Mouse (Mus musculus): ENCODE measurements around the gene Zfp58. TPM values are rescaled to one million over a fixed set of nuclear protein-coding genes. Genes with fewer than 3 reads are reported as not detected.
A peak's percentile ranks its signal among the peaks of the same experiment; 100 is the strongest.
"Not testable (repeated sequence)": the region's sequence is repeated elsewhere in the genome, so short reads cannot be mapped to it uniquely, and the experiment has no call there.

Gene Zfp58
- total RNA-seq (2021), result 1 to 10 TPM; 3.5 to 4.7 TPM

DNA sequence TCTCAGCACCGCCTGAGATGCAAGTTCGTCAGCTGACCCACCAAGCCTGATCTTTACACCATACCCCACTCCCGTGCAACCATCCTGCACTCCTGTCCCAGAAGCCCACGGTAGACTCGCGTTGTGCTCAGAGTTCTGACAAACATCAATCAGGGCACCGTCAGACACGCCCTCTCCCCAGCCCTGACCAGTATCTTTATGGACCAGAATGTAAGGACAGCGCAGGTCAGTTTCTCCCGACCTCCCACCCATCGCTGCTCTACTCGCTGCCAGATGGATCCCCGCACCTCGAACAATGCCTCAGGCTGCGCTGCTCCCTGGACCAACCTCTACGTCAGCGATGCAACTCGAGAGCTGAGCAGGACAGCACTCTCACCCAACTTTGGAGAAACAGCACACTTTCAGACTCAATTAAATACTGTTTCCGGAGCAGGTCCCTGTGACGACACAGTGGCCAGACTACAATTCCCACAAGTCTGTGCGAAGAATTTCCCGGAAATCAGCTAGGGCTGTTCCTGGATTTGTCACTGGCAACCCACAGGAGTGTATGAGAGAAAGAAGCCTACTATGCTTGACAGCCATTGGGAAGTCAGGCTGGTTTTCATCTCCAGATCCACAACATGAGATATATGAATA is at the start of gene Zfp58:
Gene Zfp58 (minus strand): TSS at position 472 of the 636 bp plus-strand sequence.
- intact Hi-C loops (cut with DNase I), result loop anchor here (2.0 to 5.0 kb wide), 3 partner anchors 17 to 138 kb away; partner anchors contain the start of genes Gm28044 and Zfp953
- DNase-seq, result peak; percentile 82 to 85

DNA sequence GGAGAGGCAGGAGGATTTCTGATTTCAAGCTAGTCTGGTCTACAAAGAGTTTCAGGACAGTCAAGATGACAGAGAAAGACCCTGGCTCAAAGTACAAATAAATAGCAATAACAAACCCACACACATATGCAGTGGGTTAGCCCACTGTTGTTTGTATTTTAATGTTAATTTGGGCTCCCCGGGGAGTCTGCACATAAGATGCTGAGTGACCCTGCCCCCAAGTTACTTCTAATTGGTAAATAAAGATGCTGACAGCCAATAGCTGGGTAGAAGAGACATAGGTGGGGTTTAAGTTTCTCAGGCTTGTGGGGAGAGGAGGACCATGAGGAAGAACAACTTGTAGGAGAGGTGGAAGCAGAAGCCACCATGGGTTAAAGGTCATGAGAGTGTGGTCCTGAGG is 45.6 kb upstream of the Zfp58 start:
- DNase-seq, result no peak
- intact Hi-C loops (cut with DNase I), result no loop called here

DNA sequence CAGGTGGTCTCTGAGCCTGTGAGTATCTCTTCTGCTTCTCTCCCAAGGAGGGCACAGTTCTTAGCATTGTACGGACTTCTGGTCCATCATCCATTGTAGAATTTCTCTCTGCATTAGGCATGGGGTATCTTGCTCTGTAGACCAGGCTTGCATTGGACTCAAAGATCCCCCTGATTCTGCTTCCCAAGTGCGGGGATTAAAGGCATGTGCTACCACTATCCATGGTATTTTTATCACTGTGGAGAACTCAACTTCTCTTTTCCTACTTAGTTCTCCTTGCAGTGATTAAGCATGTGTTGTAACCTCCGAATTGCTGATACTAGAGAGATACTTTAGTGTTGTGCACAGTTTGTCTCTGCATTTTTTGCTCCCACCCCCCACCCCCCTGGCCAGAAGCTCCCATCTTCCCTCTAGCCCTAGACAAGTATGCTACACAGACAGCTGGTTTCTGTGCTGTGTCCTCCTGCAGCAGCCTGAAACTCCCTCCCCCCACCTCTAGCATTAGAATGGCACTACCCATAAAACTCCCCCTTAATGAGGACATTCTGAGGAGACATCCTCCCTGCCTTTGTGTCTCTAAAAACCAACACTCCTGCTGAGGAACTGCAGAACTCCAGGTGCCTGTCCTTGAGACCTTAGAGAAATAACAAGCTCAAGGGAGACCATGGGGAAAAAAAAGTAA is 26.8 kb upstream of the Zfp58 start:
- intact Hi-C loops (cut with DNase I), result loop anchor here (2.0 to 10.0 kb wide), 3 partner anchors 26 to 262 kb away; partner anchors contain the start of genes Zfp748 and Zfp85
- DNase-seq, result no peak

DNA sequence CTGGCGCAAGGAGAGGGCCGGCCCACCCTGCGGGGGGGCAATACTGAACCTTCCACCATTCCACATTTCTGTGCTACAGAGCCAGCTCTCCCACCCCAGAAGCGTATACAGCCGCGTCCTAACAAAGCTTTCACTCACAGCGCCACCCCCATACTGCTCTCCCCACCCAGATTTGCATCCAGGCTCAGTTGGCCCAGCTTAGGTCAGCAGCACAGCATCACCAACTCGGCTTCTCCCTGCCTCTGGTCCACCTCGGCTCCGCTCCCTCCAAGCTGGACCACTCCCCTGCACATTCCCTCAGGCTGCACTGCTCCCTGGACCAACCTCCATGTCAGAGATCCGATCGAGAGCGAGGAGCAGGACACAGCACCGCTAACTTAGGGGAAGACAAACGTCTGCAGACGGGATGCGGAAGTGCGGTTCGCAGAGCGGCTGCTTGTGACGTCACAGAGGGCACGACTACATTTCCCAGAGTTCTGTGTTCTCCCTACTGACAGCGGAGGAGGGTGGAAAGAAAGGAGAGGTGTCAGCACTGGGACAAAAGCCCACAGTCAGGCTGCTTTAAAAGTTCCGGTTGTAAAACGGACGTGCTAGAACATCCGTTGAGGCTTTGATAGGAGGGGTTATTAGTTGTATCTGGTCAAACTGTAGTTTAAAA is 25.5 kb upstream of the Zfp58 start, which contains the start of the genes Gm26965 and Zfp87:
Gene Gm26965 (minus strand): TSS at position 399 of the 658 bp plus-strand sequence.
Gene Zfp87 (minus strand): TSS at position 425 of the 658 bp plus-strand sequence.
- intact Hi-C loops (cut with DNase I), result loop anchor here (2.0 to 10.0 kb wide), 5 partner anchors 25 to 261 kb away; partner anchors contain the start of genes Zfp58, Zfp748, Zfp85 and Zfp874a

DNA sequence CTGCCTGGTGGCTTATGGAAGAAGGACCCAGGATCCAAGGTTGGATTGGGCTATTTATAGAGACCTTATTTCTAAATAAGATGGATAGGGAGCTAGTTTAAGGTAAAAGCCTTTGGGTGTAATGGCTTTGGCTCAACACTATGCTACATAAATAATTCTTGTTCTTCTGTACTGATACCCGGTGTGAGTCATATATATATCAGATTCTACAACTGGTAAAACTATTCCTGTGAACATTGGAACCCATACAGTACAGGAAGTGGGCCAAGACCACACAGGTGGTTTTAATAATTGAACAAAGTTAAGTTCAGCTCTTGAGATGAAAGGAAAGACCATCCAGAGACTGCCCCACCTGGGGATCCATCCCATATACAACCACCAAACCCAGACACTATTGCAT is 553 bp upstream of the Zfp58 start:
- intact Hi-C loops (cut with DNase I), result loop anchor here (2.0 to 5.0 kb wide), 3 partner anchors 18 to 139 kb away; partner anchors contain the start of genes Gm28044 and Zfp953
- DNase-seq, result no peak

More for the DNA sequence above, 25.5 kb upstream of the Zfp58 start, which contains the start of the genes Gm26965 and Zfp87:
- peak; percentile 91 to 93 for DNase-seq

DNA sequence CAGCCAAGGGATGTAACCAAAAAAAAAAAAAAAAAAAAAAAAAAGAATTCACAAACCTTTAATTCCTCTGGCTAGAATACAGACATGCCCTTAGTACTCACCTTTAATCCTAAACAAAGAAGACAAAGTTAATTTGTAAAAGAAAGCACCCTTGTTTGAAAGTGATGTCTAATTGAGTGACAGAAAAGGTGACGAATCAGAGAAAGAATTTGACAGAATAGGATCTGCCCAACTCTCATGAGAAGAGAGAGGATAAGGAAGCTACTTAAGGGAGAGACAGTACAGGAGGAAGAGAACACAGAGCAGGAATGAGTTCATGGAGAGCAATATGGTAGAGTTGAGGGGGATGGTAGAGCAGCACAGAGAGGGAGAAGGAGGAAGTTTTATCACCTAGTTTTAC is 4.7 kb downstream of the Zfp58 start:
- DNase-seq, result no peak
- intact Hi-C loops (cut with DNase I), result no loop called here

DNA sequence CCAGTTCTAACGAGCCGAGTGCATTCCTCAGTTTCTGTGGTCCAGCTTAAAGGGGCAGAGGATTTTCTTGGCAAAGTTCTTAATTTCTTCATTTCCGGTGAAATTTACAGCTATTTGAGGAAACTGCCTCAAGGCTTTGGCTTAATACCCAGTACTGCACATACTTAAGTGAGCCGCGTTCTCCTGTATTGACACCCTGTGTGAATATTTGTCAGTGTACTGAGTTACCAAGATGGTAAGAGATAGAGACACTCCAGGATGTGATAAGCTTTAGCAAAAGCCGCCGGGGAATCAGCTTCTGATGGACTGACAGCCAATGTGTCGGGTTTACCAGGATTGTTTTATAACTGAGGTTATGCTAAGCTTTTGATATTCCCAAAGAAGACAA is 15.9 kb downstream of the Zfp58 start:
- DNase-seq, result no peak
- intact Hi-C loops (cut with DNase I), result loop anchor here (1.0 to 5.0 kb wide), 3 partner anchors 33 to 122 kb away; partner anchors contain the start of genes Gm28044, Zfp748, Zfp874a and Zfp953

DNA sequence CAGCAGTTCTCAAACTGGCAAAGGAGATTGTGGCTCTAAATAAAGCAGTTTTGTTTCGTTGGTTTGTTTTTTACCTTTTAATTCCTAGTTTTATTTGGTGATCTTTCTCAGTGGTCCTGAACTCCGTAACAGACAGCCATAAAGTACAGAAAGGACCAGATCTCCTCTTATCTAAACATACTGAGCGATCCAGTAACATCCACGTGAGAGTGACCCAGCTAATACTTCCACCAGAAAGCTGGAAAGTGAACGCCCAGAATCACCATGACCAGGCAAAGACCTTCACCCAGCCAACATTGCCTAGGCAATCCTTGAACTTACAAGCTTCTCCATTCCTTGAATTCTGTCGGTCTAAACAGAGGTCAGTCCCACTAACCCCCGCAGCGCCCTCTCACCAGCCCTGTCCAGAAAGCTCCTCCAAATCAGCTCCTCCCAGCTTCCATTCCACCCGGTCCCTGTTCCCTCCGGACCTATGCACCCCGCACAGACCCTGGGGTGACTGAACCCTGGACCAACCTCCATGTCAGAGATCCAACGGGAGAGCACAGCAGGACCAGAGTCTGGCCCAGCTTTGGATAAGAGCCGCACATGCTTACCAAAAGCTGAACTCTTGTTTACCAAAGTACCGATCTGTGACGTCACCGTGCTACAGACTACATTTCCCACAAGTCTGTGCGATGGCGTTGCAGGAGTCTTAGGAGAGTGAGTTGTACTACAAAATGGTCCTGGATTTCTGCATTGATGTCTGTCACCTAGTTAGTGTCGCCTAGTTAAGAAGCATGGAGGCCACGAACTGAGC is 16.5 kb downstream of the Zfp58 start, which contains the start of gene Zfp874b:
Gene Zfp874b (minus strand): TSS at position 634 of the 799 bp plus-strand sequence.
- intact Hi-C loops (cut with DNase I), result loop anchor here (1.0 to 5.0 kb wide), 4 partner anchors 17 to 122 kb away; partner anchors contain the start of genes Gm28044, Zfp58, Zfp748 and Zfp874a
- peak; percentile 88 to 91 for DNase-seq

DNA sequence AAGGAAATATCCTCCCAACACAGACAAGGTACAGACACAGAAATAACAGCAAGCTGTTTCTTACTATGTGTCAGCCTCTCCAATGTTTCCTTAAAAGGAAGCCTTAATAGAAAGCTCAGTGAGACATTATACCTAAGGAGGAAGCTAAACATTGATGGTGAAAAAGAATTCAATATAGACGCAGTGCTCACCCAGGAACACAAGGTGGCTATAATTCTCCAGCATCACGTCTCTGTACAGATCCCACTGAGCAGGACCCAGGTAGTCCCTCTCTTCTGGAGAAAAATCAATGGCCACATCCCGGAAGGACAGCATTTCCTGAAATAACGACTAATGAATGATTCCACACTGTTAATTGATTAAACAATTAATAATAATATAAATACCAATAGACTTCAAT is 18.8 kb downstream of the Zfp58 start:
- DNase-seq, result no peak

DNA sequence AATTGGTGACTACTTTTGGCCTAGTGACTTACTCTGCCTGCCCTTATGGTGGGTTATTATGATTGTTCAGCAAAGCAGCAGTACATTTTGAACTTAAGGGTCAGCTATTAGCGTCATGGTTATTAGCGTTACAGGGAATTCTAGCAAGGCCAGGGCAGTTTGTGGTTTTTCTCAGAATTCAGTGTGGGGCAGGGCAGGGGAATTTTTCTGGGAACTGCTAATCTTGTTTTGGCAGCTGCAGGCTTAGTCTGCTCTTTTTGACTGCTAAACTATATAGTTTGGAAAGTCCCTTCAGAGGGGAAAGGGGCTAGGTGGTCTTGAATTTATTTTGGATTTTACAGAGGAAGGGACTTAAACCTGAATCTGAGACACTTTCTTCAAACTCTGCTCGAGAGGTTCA is 31.1 kb downstream of the Zfp58 start:
- intact Hi-C loops (cut with DNase I), result no loop called here
- no peak for DNase-seq

More for the DNA sequence above, 18.8 kb downstream of the Zfp58 start:
- intact Hi-C loops (cut with DNase I), result loop anchor here (5.0 kb wide), 2 partner anchors 71 to 119 kb away; partner anchors contain the start of genes Gm28044, Zfp748 and Zfp953

DNA sequence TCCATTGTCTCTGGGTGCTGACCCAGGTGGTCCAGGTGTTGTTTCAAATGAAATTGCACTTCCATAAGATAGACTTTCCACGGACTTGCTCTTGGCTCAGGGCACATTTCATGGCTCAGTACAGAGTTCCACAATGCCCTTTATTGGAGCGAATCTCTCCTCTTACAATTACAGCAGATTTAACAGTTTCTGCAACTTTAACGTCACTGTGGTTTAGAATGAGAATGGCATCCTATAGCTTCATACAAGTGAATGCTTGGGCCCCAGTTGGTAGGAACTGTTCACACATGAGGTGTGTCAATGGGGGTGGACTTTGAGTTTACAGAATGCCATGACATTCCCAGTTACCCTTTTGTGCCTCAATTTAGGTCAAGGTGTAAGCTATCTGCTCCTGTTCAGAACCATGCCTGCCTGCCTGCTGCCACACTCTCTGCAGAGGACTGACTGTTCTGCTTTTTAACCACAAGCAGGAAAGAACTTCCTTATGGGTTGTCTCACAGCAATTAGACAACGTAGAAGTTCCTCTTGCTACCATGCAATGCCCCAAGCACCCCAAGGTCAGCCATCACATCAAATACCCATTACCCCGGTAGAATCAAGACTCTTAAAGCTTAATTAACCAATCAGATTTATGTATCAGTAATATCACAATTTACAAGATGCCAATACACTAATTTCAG is 36.7 kb downstream of the Zfp58 start:
- intact Hi-C loops (cut with DNase I); DNase-seq: not testable (repeated sequence)

DNA sequence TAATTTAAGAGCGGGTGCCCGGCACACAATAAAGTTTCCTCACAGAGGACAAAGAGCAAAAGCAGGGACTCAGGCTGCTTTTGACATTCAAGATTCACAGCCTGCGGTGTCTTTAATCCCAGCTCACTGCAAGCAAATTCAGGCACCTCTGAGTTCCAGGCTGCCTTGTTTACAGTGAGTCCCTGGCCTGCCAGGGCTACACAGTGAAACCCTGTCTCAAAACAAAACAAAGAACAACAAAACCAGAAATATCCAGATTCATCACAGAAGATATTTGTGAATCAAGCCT is 48.4 kb downstream of the Zfp58 start:
- intact Hi-C loops (cut with DNase I), result no loop called here
- DNase-seq, result peak in 1 of 2 experiments; percentile 10

DNA sequence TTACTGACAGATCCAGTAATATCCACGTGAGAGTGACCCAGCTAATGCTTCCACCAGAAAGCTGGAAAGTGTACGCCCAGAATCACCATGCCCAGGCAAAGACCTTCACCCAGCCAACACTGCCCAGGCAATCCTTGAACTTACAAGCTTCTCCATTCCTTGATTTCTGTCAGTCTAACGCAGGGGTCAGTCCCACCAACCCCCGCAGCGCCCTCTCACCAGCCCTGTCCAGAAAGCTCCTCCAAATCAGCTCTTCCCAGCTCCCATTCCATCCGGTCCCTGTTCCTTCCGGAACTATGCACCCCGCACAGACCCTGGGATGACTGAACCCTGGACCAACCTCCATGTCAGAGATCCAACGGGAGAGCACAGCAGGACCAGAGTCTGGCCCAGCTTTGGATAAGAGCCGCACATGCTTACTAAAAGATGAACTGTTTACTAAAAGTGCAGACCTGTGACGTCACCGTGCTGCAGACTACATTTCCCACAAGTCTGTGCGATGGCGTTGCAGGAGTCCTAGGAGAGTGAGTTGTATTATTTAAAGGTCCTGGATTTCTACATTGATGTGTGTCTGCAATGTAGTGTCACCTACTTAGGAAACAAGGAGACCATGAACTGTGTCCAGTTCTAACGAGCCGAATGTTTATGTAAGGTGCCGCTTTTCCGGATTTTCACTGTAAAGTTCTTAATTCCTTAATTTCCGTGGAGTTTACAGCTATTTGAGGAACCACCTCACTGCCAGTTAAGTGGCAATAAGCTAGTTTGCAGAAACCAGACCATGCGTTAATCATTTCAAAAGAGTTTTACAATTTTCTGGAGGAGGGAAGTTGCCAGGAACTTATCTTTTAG is 49.0 kb downstream of the Zfp58 start, which contains the start of gene Zfp874a:
Gene Zfp874a (minus strand): TSS at position 453 of the 849 bp plus-strand sequence.
- DNase-seq, result peak; percentile 90 to 91

More for the DNA sequence above, 49.0 kb downstream of the Zfp58 start, which contains the start of gene Zfp874a:
- intact Hi-C loops (cut with DNase I), result loop anchor here (1.0 to 2.0 kb wide), 4 partner anchors 33 to 101 kb away; partner anchors contain the start of genes Zfp748 and Zfp874b

Other genes with a start within 250 kb of the Zfp58 start
- gene Zfp458, start 222.1 kb downstream of the Zfp58 start, total RNA-seq (2021), result 1 to 10 TPM; 2.0 to 2.5 TPM
- 1 to 10 TPM; 2.0 to 5.2 TPM for gene Zfp457, start 194.1 kb downstream of the Zfp58 start, total RNA-seq (2021)
- 1 to 10 TPM; 1.9 to 2.2 TPM for gene Zfp595, start 168.0 kb downstream of the Zfp58 start, total RNA-seq (2021)
- gene Gm28044, start 140.0 kb downstream of the Zfp58 start, total RNA-seq (2021), result 1 to 10 TPM; 1.4 TPM
- gene Zfp953, start 139.9 kb downstream of the Zfp58 start, total RNA-seq (2021), result 1 to 10 TPM; 1.1 to 1.5 TPM
- 1 to 10 TPM; 1.7 to 2.1 TPM for gene Gm28041, start 124.8 kb downstream of the Zfp58 start, total RNA-seq (2021)
- under 1 TPM; 0.72 to 0.76 TPM for gene Zfp456, start 124.7 kb downstream of the Zfp58 start, total RNA-seq (2021)
- gene Zfp429, start 100.7 kb downstream of the Zfp58 start, total RNA-seq (2021), result 1 to 10 TPM; 1.3 to 3.1 TPM
- 1 to 10 TPM in 1 of 2 experiments, under 1 TPM in 1; 0.58 to 1.2 TPM for gene Zfp459, start 79.1 kb downstream of the Zfp58 start, total RNA-seq (2021)
- 10 to 100 TPM in 1 of 2 experiments, 1 to 10 TPM in 1; 10.0 to 10.2 TPM for gene Zfp874a, start 48.9 kb downstream of the Zfp58 start, total RNA-seq (2021)
- 10 to 100 TPM; 16.8 to 22.4 TPM for gene Zfp874b, start 16.3 kb downstream of the Zfp58 start, total RNA-seq (2021)
- not detected for gene Gm26965, start 25.6 kb upstream of the Zfp58 start, total RNA-seq (2021)
- gene Zfp87, start 25.6 kb upstream of the Zfp58 start, total RNA-seq (2021), result 1 to 10 TPM; 7.1 TPM
- gene Zfp748, start 53.3 kb upstream of the Zfp58 start, total RNA-seq (2021), result 1 to 10 TPM; 3.5 to 4.1 TPM
- gene Zfp729b, start 109.2 kb upstream of the Zfp58 start, total RNA-seq (2021), result 1 to 10 TPM; 3.8 to 5.2 TPM
- gene Gm49345, start 137.2 kb upstream of the Zfp58 start, total RNA-seq (2021), result under 1 TPM; 0.81 to 0.83 TPM
- gene Zfp729a, start 137.2 kb upstream of the Zfp58 start, total RNA-seq (2021), result 1 to 10 TPM; 3.3 to 4.2 TPM
- gene Zfp738, start 186.5 kb upstream of the Zfp58 start, total RNA-seq (2021), result 1 to 10 TPM; 4.8 to 5.9 TPM
- 1 to 10 TPM; 5.7 to 6.6 TPM for gene Zfp65, start 228.6 kb upstream of the Zfp58 start, total RNA-seq (2021)

Data from heart, postnatal 36 days (tissue).